Mouse (Mus musculus) limb, embryonic 12.5 days (tissue): Measurements from ENCODE around the gene 2210011C24Rik. TPM values are rescaled to one million over a fixed set of nuclear protein-coding genes. Genes with fewer than 3 reads are reported as not detected.

ENCODE experiments used
- ATAC-seq: fragments of 200-750 bp; cut with Nextera tagmentation; 2 replicates; pipeline ENCODE4 v1.8.0; 2017; ENCODE audit warnings: low read depth, moderate TSS enrichment; ENCODE audit not compliant: insufficient number of reproducible peaks, insufficient read depth, low FRiP score, low TSS enrichment
- H3K27ac ChIP-seq: fragments of 300-500 bp; sonication (generic); 2 replicates; pipeline ENCODE4 v1.5.1; 2016; ENCODE audit warnings: mild to moderate bottlenecking, moderate library complexity
- H3K27me3 ChIP-seq: fragments of 300-500 bp; sonication (generic); 2 replicates; pipeline ENCODE4 v1.6.1; 2016; ENCODE audit warnings: mild to moderate bottlenecking, moderate library complexity
- H3K36me3 ChIP-seq: fragments of 300-500 bp; sonication (generic); 2 replicates; pipeline ENCODE4 v1.6.1; 2016; ENCODE audit warnings: mild to moderate bottlenecking, moderate library complexity
- H3K4me1 ChIP-seq: fragments of 300-500 bp; sonication (generic); replicated peaks from 2 replicates; pipeline ENCODE4 v1.6.1; 2016
- H3K4me2 ChIP-seq: fragments of 300-500 bp; sonication (generic); 2 replicates; pipeline ENCODE4 v1.6.1; 2016; ENCODE audit warnings: mild to moderate bottlenecking, moderate library complexity
- H3K4me3 ChIP-seq: fragments of 300-500 bp; sonication (generic); replicated peaks from 2 replicates; pipeline ENCODE4 v1.5.1; 2016; ENCODE audit warnings: mild to moderate bottlenecking
- H3K9ac ChIP-seq: fragments of 300-500 bp; sonication (generic); replicated peaks from 2 replicates; pipeline ENCODE4 v1.6.1; 2016; ENCODE audit warnings: mild to moderate bottlenecking, moderate library complexity
- H3K9me3 ChIP-seq: fragments of 300-500 bp; sonication (generic); 2 replicates; pipeline ENCODE4 v1.6.1; 2016; ENCODE audit warnings: mild to moderate bottlenecking, moderate library complexity
- WGBS: fragments of 180-500 bp; shearing (Covaris S2); methylation state at CpG from one replicate; pipeline ENCODE4 v1.1.7; 2016; 5-methylcytosine and 5-hydroxymethylcytosine counted together
- microRNA counts: library from miRNA; unstranded; fragments of <30 nt; microRNA quantifications from one replicate; lab custom pipeline; 2017
- microRNA-seq: library from miRNA; unstranded; fragments of <30 nt; microRNA quantifications from one replicate; pipeline ENCODE4, GENCODE M21; 2017
- polyA plus RNA-seq: library from polyadenylated mRNA; unstranded; fragments of >200 nt; fragmentation: Nextera tagmentation; extraction: Ambion mirVana; gene quantifications from 2 replicates; pipeline ENCODE4 v1.2.1, GENCODE M21; 2016

The 2210011C24Rik gene
- polyA plus RNA-seq, 1 experiment from 2014 or later: not detected

DNA sequence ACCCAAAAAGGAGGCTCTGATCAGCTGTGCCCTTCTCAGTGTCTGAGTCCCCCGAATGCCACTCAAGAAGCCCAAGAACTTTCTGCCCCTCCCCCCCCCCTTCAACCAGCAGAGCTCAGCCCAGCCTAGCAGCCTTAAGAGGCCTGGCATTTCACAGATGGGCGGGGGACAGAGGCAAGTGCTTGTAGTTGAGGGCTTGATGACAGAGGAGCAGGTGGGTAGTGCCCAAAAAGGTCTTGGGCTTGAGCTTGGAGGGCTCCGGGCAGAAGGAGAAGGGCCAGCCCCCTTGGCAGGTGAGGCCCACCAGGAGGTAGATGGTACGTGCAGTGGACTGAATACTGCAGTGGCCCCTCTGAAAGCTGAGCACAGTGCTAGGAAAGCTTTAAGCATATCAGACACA is 37.5 kb downstream of the 2210011C24Rik start:
- H3K4me2 ChIP-seq: peak overlapping the region; percentile 99
- no peaks in the 10 kb centered on the region for H3K27me3 ChIP-seq
- no peak overlapping the region for H3K9ac ChIP-seq
- H3K4me1 ChIP-seq: peaks cover 39% of the 10 kb centered on the region
- H3K9me3 ChIP-seq: no peaks in the 10 kb centered on the region
- WGBS: 91% methylated on average over 4 of the region's 4 CpGs
- H3K36me3 ChIP-seq: peaks cover 16% of the 10 kb centered on the region; the same call in 1 of the 2 replicates
- no peak for ATAC-seq
- peak overlapping the region; percentile 11; the same call in 1 of the 2 replicates for H3K4me3 ChIP-seq
- H3K27ac ChIP-seq: no peak overlapping the region

DNA sequence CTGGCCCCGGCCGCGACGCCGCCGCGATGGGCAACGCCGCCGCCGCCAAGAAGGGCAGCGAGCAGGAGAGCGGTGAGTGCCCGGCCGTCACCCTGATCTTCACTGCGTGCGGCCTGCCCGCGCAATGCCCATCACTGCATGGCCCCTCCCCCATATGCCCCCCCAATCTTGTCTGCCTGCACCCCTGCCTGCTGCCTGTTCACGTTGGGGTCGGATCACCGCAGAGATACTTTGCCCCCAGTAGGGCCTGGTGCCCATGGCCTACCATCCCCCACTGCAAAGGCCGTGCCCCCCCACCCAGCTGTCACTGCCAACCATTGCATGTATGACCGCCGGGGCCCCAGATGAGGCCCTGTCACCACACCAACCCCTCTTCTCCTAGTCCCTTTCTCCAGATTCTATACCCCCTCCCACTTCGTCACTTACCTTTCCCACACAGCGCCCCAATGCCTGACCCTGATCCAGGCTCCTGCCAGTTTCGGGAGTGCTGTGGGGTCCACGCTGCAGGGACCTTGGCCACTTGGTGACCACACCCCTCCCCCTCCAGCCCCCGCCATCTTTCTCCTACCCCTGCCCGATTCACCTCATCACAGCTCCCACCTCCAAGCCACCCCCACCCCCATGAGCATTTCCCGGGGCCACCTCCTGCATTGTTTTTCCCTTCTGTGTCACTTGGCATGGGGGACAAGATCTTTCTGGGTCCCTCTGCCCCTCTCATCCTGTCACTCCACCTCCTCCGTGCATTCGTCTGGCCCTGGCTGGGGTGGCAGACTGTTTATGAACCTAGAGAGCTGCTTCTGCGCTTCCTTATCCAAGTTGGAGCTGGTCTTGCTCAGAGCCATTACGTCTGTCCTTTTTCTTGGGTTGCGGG is 38.6 kb downstream of the 2210011C24Rik start:
- peaks cover 37% of the 10 kb centered on the region for H3K4me1 ChIP-seq
- no peak overlapping the region; the same call in 1 of the 2 replicates for H3K27ac ChIP-seq
- no peaks in the 10 kb centered on the region for H3K9me3 ChIP-seq
- H3K4me2 ChIP-seq: peak overlapping the region; percentile 99
- 0 out of 2 replicates have a peak, but pooled peaks have one; percentile 8 for ATAC-seq
- peaks cover 19% of the 10 kb centered on the region for H3K36me3 ChIP-seq
- H3K4me3 ChIP-seq: peak overlapping the region; percentile 98
- WGBS: 4% methylated on average over 32 of the region's 37 CpGs
- peak overlapping the region; percentile 92 for H3K9ac ChIP-seq
- no peaks in the 10 kb centered on the region for H3K27me3 ChIP-seq

DNA sequence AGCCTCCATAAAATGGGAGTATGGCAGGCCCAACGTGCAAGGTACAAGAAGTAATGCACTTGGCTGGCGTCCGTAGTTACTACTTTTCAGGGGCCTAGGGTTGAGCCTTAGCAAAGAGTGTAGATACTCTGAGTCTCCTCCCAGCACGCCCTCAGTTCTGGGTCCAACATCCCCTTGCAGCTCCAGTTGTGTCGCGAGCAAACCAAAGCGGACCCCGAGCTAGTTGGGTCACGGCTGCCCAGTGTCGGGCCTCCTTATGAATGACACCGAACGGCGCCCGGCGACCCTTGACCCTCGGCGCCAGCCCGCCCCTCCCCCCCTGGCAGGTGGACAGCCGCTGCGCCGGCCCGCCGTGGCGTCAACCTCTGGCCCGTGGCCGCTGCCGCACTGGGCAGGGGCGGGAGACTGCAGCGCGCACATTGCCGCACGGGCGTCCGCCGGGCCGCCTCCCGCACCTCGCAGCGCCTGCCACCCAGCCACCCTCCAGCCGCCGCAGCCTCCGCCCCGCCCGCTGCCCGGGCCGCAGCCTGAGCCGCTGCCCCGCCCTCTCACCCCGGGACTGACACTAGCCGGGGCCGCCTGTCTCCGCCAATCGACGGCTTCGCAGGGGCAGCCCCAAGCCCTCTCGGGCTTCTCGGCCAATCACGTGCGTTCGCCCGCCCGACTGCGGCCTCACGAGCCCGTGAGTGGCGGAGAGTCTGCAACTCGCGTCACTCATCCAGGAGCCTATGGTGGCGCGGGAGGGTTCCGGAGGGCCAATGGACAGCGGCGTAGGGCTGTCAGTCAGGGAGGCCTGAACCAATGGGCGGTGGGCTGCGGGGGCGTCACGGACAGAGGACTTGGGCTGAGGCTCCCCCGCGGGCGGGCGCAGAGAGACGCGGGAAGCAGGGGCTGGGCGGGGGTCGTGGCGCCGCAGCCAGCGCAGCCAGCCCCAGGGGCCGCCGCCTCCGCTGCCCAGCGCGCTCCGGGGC is 39.5 kb downstream of the 2210011C24Rik start, which contains the start of gene Prkaca:
Prkaca (plus strand) TSS at position 844 of the 971 bp plus-strand sequence.
- H3K36me3 ChIP-seq: peaks cover 26% of the 10 kb centered on the region
- peak within 1 kb of the TSS; percentile 92 for H3K9ac ChIP-seq
- no peaks in the 10 kb centered on the region for H3K9me3 ChIP-seq
- under 1% methylated on average over 77 of the region's 94 CpGs for WGBS
- peak within 1 kb of the TSS; percentile 70 for H3K27ac ChIP-seq
- ATAC-seq: peak; percentile 100
- peak within 1 kb of the TSS; percentile 99 for H3K4me2 ChIP-seq
- H3K4me3 ChIP-seq: peak within 1 kb of the TSS; percentile 98
- H3K4me1 ChIP-seq: peaks cover 28% of the 10 kb centered on the region
- no peaks in the 10 kb centered on the region for H3K27me3 ChIP-seq

DNA sequence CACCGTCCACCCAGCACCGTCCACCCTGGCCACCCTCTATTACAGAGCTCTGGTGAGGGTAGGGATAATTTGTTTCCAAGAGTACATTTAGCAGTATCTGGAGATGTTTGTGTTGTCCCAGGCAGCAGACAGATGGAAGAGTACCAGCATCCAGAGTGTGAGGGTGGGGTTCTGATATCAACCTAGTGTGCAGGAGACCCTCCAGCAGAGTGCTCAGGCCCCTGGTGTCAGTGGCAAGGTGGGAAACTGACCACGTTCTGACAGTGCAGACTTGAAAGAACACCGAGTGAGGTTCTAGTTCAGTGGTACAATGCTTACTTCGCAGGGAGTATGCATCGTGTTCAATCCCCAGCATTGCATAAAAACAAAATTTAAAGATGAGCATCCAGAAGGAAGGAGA is 40.3 kb downstream of the 2210011C24Rik start:
- H3K9ac ChIP-seq: peak overlapping the region; percentile 92; the same call in 1 of the 2 replicates
- H3K27me3 ChIP-seq: no peaks in the 10 kb centered on the region
- peak overlapping the region; percentile 98 for H3K4me3 ChIP-seq
- no peaks in the 10 kb centered on the region for H3K9me3 ChIP-seq
- H3K36me3 ChIP-seq: peaks cover 34% of the 10 kb centered on the region
- no peak for ATAC-seq
- WGBS: 82% methylated on average over 6 of the region's 6 CpGs
- peak overlapping the region; percentile 89 for H3K4me2 ChIP-seq
- H3K27ac ChIP-seq: no peak overlapping the region
- H3K4me1 ChIP-seq: peaks cover 20% of the 10 kb centered on the region

DNA sequence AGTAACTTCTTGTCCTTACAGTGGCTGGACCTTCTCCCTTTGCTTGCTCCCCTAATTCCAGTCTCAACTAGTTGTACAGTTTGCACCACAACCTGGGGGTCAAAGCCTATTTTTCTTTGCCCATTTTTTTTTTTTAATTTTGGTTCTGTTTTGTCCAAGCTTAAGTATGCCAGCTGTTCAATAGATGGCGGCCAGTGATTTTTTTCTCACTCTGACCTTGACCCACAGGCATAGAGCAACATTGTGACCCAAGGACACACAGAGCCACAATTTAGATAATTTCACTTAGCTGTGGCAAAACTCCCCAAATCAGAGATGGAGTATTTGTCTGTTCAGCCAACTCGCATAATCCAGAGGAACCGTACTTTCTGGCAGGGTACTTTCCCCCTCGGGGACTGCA is 40.9 kb downstream of the 2210011C24Rik start:
- WGBS: 89% methylated on average over 4 of the region's 4 CpGs
- no peak overlapping the region for H3K27ac ChIP-seq
- no peaks in the 10 kb centered on the region for H3K27me3 ChIP-seq
- no peaks in the 10 kb centered on the region for H3K9me3 ChIP-seq
- ATAC-seq: no peak
- H3K4me3 ChIP-seq: no peak overlapping the region
- H3K9ac ChIP-seq: no peak overlapping the region
- H3K4me1 ChIP-seq: peaks cover 19% of the 10 kb centered on the region
- H3K36me3 ChIP-seq: peaks cover 37% of the 10 kb centered on the region
- H3K4me2 ChIP-seq: no peak overlapping the region

DNA sequence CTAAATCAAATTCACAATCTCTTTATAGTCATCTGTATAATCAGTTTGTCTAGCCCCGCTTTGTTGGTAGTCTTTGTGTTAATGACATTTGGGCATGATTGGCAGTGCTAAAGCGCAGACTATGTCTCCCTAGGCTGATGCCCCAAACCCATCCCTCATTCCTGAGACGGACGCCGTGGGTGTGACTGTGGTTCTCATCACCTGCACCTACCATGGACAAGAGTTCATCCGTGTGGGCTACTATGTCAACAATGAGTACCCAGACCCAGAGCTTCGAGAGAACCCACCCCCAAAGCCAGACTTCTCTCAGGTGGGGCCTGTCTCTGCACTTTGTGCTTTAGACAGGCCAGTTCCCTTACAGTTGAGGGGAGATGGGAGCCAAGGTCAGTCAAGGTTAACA is 44.3 kb downstream of the 2210011C24Rik start:
- 91% methylated on average over 7 of the region's 7 CpGs for WGBS
- peaks cover 50% of the 10 kb centered on the region for H3K36me3 ChIP-seq
- H3K4me2 ChIP-seq: no peak overlapping the region

DNA sequence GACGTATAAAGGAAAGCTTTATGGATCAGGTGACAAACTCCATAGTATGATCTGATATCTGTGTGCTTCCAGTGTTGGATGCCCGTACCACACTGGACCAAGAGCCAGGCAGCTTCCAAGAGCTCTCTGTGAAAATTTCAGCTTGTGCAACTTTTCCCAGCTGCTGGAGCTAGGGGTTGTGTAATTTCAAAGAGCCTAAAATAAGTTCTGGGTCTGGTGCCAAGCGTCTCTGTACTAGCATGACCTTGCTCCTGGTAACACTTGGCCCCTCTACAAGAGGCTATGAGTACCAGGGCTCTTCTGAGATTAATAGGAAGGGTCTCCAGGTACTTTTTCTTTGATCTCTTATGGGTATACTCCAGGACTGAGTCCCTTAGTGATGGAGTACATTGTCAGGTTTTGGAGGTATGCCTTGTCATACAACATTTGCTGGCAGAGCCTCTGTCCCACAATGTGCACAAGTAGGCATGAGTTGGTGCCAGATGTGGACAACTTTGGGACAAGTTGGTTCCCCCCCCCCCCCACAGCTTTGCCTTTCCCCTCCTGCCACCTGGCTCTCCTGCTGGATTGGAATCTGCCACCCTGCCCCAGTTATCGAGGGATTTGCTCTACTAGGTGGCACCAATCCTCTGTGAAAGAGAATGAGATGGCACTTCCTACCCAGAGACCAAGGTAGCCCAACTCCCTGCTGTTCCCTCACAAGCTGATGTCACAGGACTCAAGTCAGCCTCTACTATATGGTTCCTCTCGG is 47.8 kb downstream of the 2210011C24Rik start:
- H3K9me3 ChIP-seq: no peaks in the 10 kb centered on the region
- peaks cover 41% of the 10 kb centered on the region for H3K36me3 ChIP-seq
- H3K27me3 ChIP-seq: no peaks in the 10 kb centered on the region
- no peak overlapping the region for H3K4me2 ChIP-seq
- H3K9ac ChIP-seq: no peak overlapping the region
- WGBS: 92% methylated on average over 5 of the region's 5 CpGs
- no peak overlapping the region for H3K4me3 ChIP-seq
- H3K27ac ChIP-seq: no peak overlapping the region
- ATAC-seq: no peak
- no peaks in the 10 kb centered on the region for H3K4me1 ChIP-seq

More for the DNA sequence above, 44.3 kb downstream of the 2210011C24Rik start:
- no peak for ATAC-seq
- H3K4me3 ChIP-seq: no peak overlapping the region
- peaks cover 6% of the 10 kb centered on the region; the same call in 1 of the 2 replicates for H3K4me1 ChIP-seq
- H3K9me3 ChIP-seq: no peaks in the 10 kb centered on the region
- H3K27me3 ChIP-seq: no peaks in the 10 kb centered on the region
- no peak overlapping the region for H3K9ac ChIP-seq
- no peak overlapping the region for H3K27ac ChIP-seq

MicroRNAs within 50 kb of the gene (microRNA counts, 519-probe panel; counts per million panel counts)
- microRNA mmu-miR-1199 (lab: Ali Mortazavi, UCI): not detected

Small RNAs within 50 kb of the gene (microRNA-seq; reads per million reads assigned to microRNA genes)
- gene Mir1199 (not detected), gene Mir8111 (2.8 reads per million, percentile 7 among the genes with 10 or more reads in this experiment)

Other genes with a start within 250 kb of the 2210011C24Rik start
- gene Adgrl1, start 112.1 kb downstream of the 2210011C24Rik start, polyA plus RNA-seq: 28.2 and 32.7 TPM in 2 replicates
- gene Gm10644, start 57.0 kb downstream of the 2210011C24Rik start, polyA plus RNA-seq: 0.40 and 0.63 TPM in 2 replicates
- 52.2 and 54.3 TPM in 2 replicates for gene Asf1b, start 56.7 kb downstream of the 2210011C24Rik start, polyA plus RNA-seq
- 186 and 196 TPM in 2 replicates for gene Prkaca, start 39.2 kb downstream of the 2210011C24Rik start, polyA plus RNA-seq
- gene Samd1, start 14.5 kb downstream of the 2210011C24Rik start, polyA plus RNA-seq: 13.0 and 14.4 TPM in 2 replicates
- 0.73 and 1.6 TPM in 2 replicates for gene 1700067K01Rik, start 10.7 kb downstream of the 2210011C24Rik start, polyA plus RNA-seq
- 4.7 and 6.7 TPM in 2 replicates for gene Palm3, start 9.3 kb upstream of the 2210011C24Rik start, polyA plus RNA-seq
- 0.61 and 0.68 TPM in 2 replicates for gene Il27ra, start 30.4 kb upstream of the 2210011C24Rik start, polyA plus RNA-seq
- not detected in 2 replicates for gene Rln3, start 32.8 kb upstream of the 2210011C24Rik start, polyA plus RNA-seq
- 1.5 and 1.9 TPM in 2 replicates for gene Gm10643, start 53.0 kb upstream of the 2210011C24Rik start, polyA plus RNA-seq
- 10.1 and 11.1 TPM in 2 replicates for gene Rfx1, start 54.7 kb upstream of the 2210011C24Rik start, polyA plus RNA-seq
- 16.3 and 17.0 TPM in 2 replicates for gene Dcaf15, start 92.6 kb upstream of the 2210011C24Rik start, polyA plus RNA-seq
- 0.83 and 1.1 TPM in 2 replicates for gene Podnl1, start 113.8 kb upstream of the 2210011C24Rik start, polyA plus RNA-seq
- 26.2 and 28.7 TPM in 2 replicates for gene Cc2d1a, start 135.8 kb upstream of the 2210011C24Rik start, polyA plus RNA-seq
- 1.6 TPM in 2 replicates for gene 4930432K21Rik, start 135.9 kb upstream of the 2210011C24Rik start, polyA plus RNA-seq
- 3.3 and 5.5 TPM in 2 replicates for gene Nanos3, start 173.0 kb upstream of the 2210011C24Rik start, polyA plus RNA-seq
- 33.1 and 34.3 TPM in 2 replicates for gene Zswim4, start 224.9 kb upstream of the 2210011C24Rik start, polyA plus RNA-seq
- gene D8Ertd738e, start 237.5 kb upstream of the 2210011C24Rik start, polyA plus RNA-seq: 338 and 352 TPM in 2 replicates
- 78.4 and 80.1 TPM in 2 replicates for gene Mri1, start 245.2 kb upstream of the 2210011C24Rik start, polyA plus RNA-seq